Mouse (Mus musculus): ENCODE data around the gene Hnrnpul1.
"Not testable (repeated sequence)": the region's sequence is repeated elsewhere in the genome, so short reads cannot be mapped to it uniquely, and the experiment has no call there.

Gene Hnrnpul1

GRCm38 (mm10) chr7:25768229-25768628 lies 13.7 kb upstream of the Hnrnpul1 start:
- DNase-seq, result no peak

- no peak for DNase-seq
Measured at GRCm38 (mm10) chr7:25766108-25766507, 11.6 kb upstream of the Hnrnpul1 start.

DNA sequence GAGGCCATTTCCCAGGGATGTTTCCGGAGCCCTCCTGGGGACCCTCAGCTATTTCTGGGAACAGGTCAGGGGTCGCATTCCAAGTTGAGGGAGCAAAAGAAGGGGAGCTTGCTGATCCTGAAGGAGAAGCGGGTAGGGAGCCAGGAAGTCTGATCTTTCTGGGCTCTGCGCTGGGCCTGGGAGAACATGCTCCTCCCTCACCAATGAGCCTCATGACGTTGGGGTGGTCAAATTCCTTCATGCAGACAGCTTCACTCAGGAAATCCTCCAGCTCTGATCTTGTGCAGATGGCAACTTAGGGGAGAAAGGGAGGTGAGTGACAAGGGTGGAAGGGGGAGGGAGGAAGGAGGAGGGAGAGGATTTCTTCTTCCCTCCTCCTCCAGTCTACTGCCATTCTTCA lies 9.7 kb upstream of the Hnrnpul1 start:
- DNase-seq, result no peak

GRCm38 (mm10) chr7:25763678-25764077 lies 9.1 kb upstream of the Hnrnpul1 start:
- DNase-seq, result no peak

GRCm38 (mm10) chr7:25761354-25761753 lies 6.8 kb upstream of the Hnrnpul1 start:
- no peak for DNase-seq

DNA sequence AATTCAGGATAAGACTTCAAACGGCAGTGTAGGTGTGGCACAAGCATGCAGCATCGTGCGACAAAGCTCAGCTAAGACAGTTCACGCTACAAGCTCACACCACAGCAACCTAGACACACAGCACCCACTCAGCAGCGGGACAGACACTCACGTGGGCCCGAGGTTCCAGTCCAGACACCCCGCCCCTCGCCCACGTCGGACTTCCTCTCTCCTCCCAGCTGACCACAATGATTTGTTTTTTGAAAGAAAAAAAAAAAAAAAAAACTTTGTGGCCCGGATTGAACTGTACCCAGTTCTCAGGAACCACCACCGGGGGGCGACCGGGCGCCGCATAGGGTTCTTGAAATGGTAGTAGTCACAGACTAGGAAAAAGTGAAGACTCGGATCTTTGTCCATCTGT lies 1.5 kb upstream of the Hnrnpul1 start:
- DNase-seq, result peak; percentile 95

DNA sequence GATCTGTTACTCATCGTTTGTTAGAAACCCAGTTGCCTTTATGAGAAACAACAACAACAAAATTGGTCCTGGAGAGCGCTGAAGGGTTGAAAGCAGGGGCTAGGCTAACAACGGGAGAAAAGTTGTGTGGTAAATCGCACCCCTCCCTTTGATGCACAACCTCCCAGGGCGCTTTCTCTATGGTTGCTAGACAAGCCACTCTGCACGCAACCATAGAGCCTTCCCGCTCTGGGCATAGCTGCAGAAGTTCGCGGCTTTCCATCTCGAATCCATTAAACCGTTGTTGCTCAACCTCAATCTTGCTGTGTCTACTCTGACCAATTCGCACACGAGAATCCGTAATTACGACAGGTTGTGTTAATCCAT lies 894 bp upstream of the Hnrnpul1 start:
- DNase-seq, result peak; percentile 76

GRCm38 (mm10) chr7:25754439-25754737 lies 169 bp downstream of the Hnrnpul1 start:
- no peak for DNase-seq

GRCm38 (mm10) chr7:25753643-25754438 lies 716 bp downstream of the Hnrnpul1 start:
- DNase-seq, result no peak

GRCm38 (mm10) chr7:25753076-25753475 lies 1.5 kb downstream of the Hnrnpul1 start:
- DNase-seq, result no peak

DNA sequence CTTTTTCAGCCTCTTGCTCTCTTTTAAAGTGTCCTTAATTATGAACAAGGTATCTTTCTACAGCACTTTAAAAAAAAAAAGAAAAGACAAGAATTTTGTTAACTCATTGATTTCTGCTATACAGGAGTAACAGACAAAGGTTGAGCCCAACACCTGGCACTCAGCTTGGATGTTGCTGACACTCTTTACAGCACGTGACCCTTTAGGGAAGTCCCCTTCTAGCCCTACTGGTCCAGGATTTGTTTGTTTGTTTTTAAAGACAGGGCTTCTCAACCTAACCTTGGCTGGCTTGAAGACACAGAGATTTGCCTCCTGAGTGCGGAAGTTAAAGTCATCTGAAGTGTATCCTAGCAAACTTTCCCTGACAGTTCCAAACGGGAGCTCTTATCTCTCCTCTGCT lies 7.7 kb downstream of the Hnrnpul1 start:
- no peak for DNase-seq

- DNase-seq, result no peak
Measured at GRCm38 (mm10) chr7:25738277-25738676, 16.3 kb downstream of the Hnrnpul1 start.

- no peak for DNase-seq
Measured at GRCm38 (mm10) chr7:25736920-25737319, 17.6 kb downstream of the Hnrnpul1 start.

DNA sequence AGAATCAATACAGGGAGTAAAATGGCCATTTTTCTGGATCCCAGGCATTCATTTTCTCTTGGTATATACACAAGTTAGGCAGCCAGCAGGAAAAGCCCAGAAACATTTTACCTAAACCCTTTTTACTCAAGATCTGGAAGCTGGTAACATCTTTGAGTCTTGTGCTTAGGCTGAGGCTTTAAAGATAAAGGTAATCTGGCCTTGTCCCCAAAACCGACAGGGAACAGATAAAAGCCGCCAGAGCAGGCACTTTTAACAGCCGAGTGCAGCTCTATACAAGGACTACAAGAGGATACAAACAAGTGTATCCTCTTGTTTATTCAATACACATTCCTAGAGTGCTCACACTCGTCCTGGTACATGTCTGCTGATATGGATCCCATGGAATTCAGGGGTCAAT lies 19.6 kb downstream of the Hnrnpul1 start:
- DNase-seq, result no peak

- no peak for DNase-seq
Measured at GRCm38 (mm10) chr7:25731294-25732055, 23.1 kb downstream of the Hnrnpul1 start.

DNA sequence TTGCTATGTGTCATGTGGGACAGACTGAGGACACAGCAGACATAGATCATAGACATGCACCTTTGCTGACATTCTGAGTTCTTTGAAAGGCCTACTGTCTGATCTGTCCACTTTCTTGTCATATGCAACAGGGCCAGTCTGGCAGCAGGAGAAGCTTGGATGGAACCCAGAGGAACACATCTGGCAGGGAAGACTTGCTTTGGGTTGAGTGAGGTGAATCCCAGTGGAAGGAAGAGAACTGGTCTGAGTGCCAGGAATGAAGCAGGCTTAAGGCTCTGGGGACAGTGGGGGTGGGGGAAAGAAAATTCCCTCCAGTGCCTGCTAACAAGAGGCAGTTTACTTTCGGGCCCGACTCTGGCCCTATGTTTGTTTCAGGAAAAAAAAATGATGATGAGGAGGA lies 24.7 kb downstream of the Hnrnpul1 start:
- no peak for DNase-seq

DNA sequence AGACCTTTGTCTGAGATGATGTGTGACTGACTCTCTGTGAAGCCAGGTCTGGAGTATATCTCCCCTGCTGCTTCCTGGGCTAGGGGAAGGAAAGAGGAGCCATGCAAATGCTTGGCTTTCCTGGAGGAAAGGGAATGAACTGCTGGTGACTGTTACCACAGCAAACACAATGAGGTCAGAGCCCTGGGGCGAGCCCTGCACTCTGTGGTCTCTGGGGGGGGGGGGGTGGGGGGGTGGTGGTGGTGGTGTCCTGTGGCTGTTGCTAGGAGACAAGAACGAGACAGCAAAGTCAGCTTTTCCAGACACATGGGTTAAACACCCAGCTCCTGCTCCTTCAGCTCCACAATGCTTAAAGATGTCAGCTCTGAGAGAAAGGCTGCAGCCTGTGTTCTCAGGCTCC lies 25.2 kb downstream of the Hnrnpul1 start:
- no peak for DNase-seq

DNA sequence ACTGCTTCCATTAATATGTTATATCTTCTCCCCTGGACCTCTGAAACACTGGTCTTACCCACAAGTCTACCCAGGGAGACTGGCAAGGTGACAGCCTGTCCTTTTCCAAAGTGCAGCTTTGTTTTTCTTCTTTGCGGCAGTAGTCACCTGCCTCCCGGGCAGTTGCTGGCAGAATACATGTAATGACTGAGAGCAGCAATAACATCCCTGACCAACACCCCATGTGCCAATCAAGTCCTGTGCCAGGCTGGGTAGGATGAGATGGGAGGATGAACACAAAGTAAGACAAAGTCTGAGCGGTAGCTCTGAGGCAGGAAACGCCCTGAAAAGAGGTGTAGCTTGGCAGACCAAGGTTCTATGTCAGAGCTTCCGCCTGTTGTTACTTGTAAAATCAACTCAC lies 26.8 kb downstream of the Hnrnpul1 start:
- no peak for DNase-seq

GRCm38 (mm10) chr7:25725886-25726285 lies 28.7 kb downstream of the Hnrnpul1 start:
- DNase-seq, result no peak

DNA sequence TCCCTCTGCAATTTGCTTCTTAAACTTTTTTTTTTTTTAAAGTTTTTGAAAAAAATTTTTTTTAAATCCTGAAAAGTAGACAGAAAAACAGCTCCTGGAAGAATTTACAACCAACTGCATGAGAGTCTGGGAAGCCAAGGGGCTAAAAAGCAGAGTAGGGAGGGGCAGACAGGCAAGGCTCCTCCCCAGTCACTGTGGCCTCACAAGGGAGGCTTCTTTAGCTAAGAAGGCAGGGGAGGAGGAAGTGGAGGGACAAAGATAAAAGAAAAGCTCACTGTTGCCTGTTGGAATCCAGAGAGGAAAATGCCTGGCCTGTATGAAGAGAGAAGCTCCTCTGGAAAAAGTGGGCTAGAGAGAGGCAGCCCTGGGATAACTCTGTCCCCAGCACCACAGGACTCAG lies 32.8 kb downstream of the Hnrnpul1 start:
- DNase-seq, result not testable (repeated sequence)

- DNase-seq, result no peak
Measured at GRCm38 (mm10) chr7:25720760-25721159, 33.8 kb downstream of the Hnrnpul1 start.

- peak; percentile 81 for DNase-seq
Measured at GRCm38 (mm10) chr7:25719761-25720610, 34.6 kb downstream of the Hnrnpul1 start.

GRCm38 (mm10) chr7:25718788-25719417 lies 35.7 kb downstream of the Hnrnpul1 start, which contains the start of gene Ccdc97:
Gene Ccdc97, minus strand, starts transcription at chr7:25719088.
- peak; percentile 96 for DNase-seq

Data from layer of hippocampus, adult 9-11 months (tissue).